Mouse (Mus musculus): ENCODE data around the gene Mex3d. TPM values are rescaled to one million over a fixed set of nuclear protein-coding genes. Genes with fewer than 3 reads are reported as not detected.

The Mex3d gene
- 6.8 TPM for polyA plus RNA-seq (2014; fragmentation: Illumina TruSeq; extraction: RNeasy Lipid Tissue Mini Kit (QIAGEN cat#74804); ENCODE audit: insufficient read depth, low read depth, low replicate concordance)

GRCm38 (mm10) chr10:80387522-80387959 lies at the start of gene Mex3d:
TSS of gene Mex3d (minus strand) at chr10:80387659.

GRCm38 (mm10) chr10:80433513-80434232 lies 46.2 kb upstream of the Mex3d start, which contains the start of gene Tcf3:
TSS of gene Tcf3 (minus strand) at chr10:80433647.

GRCm38 (mm10) chr10:80406684-80407501 lies 19.4 kb upstream of the Mex3d start, which contains the start of gene Uqcr11:
TSS of gene Uqcr11 (minus strand) at chr10:80406830.

GRCm38 (mm10) chr10:80399191-80399972 lies 11.9 kb upstream of the Mex3d start, which contains the start of gene Mbd3:
TSS of gene Mbd3 (minus strand) at chr10:80399550.

GRCm38 (mm10) chr10:80356001-80356682 lies 31.3 kb downstream of the Mex3d start, which contains the start of gene Plk5:
TSS of gene Plk5 (plus strand) at chr10:80356459.

GRCm38 (mm10) chr10:80348244-80348781 lies 39.1 kb downstream of the Mex3d start, which contains the start of gene Adamtsl5:
TSS of gene Adamtsl5 (minus strand) at chr10:80348412.

Other genes with a start within 250 kb of the Mex3d start
- gene Atp5d, start 249.0 kb downstream of the Mex3d start, polyA plus RNA-seq (2014; fragmentation: Illumina TruSeq; extraction: RNeasy Lipid Tissue Mini Kit (QIAGEN cat#74804); ENCODE audit: insufficient read depth, low read depth, low replicate concordance), result 267 TPM
- 6.8 TPM for gene Cbarp, start 246.8 kb downstream of the Mex3d start, polyA plus RNA-seq (2014; fragmentation: Illumina TruSeq; extraction: RNeasy Lipid Tissue Mini Kit (QIAGEN cat#74804); ENCODE audit: insufficient read depth, low read depth, low replicate concordance)
- gene Midn, start 239.4 kb downstream of the Mex3d start, polyA plus RNA-seq (2014; fragmentation: Illumina TruSeq; extraction: RNeasy Lipid Tissue Mini Kit (QIAGEN cat#74804); ENCODE audit: insufficient read depth, low read depth, low replicate concordance), result 24.9 TPM
- gene Cirbp, start 221.7 kb downstream of the Mex3d start, polyA plus RNA-seq (2014; fragmentation: Illumina TruSeq; extraction: RNeasy Lipid Tissue Mini Kit (QIAGEN cat#74804); ENCODE audit: insufficient read depth, low read depth, low replicate concordance), result 84.5 TPM
- gene 1600002K03Rik, start 214.7 kb downstream of the Mex3d start, polyA plus RNA-seq (2014; fragmentation: Illumina TruSeq; extraction: RNeasy Lipid Tissue Mini Kit (QIAGEN cat#74804); ENCODE audit: insufficient read depth, low read depth, low replicate concordance), result 27.6 TPM
- gene Efna2, start 208.2 kb downstream of the Mex3d start, polyA plus RNA-seq (2014; fragmentation: Illumina TruSeq; extraction: RNeasy Lipid Tissue Mini Kit (QIAGEN cat#74804); ENCODE audit: insufficient read depth, low read depth, low replicate concordance), result 1.1 TPM
- gene Mum1, start 161.2 kb downstream of the Mex3d start, polyA plus RNA-seq (2014; fragmentation: Illumina TruSeq; extraction: RNeasy Lipid Tissue Mini Kit (QIAGEN cat#74804); ENCODE audit: insufficient read depth, low read depth, low replicate concordance), result 23.2 TPM
- gene Ndufs7, start 138.5 kb downstream of the Mex3d start, polyA plus RNA-seq (2014; fragmentation: Illumina TruSeq; extraction: RNeasy Lipid Tissue Mini Kit (QIAGEN cat#74804); ENCODE audit: insufficient read depth, low read depth, low replicate concordance), result 159 TPM
- 15.2 TPM for gene Gamt, start 126.6 kb downstream of the Mex3d start, polyA plus RNA-seq (2014; fragmentation: Illumina TruSeq; extraction: RNeasy Lipid Tissue Mini Kit (QIAGEN cat#74804); ENCODE audit: insufficient read depth, low read depth, low replicate concordance)
- 33.6 TPM for gene Dazap1, start 126.2 kb downstream of the Mex3d start, polyA plus RNA-seq (2014; fragmentation: Illumina TruSeq; extraction: RNeasy Lipid Tissue Mini Kit (QIAGEN cat#74804); ENCODE audit: insufficient read depth, low read depth, low replicate concordance)
- 3,529 TPM for gene Rps15, start 95.2 kb downstream of the Mex3d start, polyA plus RNA-seq (2014; fragmentation: Illumina TruSeq; extraction: RNeasy Lipid Tissue Mini Kit (QIAGEN cat#74804); ENCODE audit: insufficient read depth, low read depth, low replicate concordance)
- 0.46 TPM for gene Apc2, start 91.7 kb downstream of the Mex3d start, polyA plus RNA-seq (2014; fragmentation: Illumina TruSeq; extraction: RNeasy Lipid Tissue Mini Kit (QIAGEN cat#74804); ENCODE audit: insufficient read depth, low read depth, low replicate concordance)
- 50.0 TPM for gene 2310011J03Rik, start 67.1 kb downstream of the Mex3d start, polyA plus RNA-seq (2014; fragmentation: Illumina TruSeq; extraction: RNeasy Lipid Tissue Mini Kit (QIAGEN cat#74804); ENCODE audit: insufficient read depth, low read depth, low replicate concordance)
- gene Pcsk4, start 58.2 kb downstream of the Mex3d start, polyA plus RNA-seq (2014; fragmentation: Illumina TruSeq; extraction: RNeasy Lipid Tissue Mini Kit (QIAGEN cat#74804); ENCODE audit: insufficient read depth, low read depth, low replicate concordance), result 2.0 TPM
- gene Reep6, start 57.7 kb downstream of the Mex3d start, polyA plus RNA-seq (2014; fragmentation: Illumina TruSeq; extraction: RNeasy Lipid Tissue Mini Kit (QIAGEN cat#74804); ENCODE audit: insufficient read depth, low read depth, low replicate concordance), result 12.2 TPM
- gene Adamtsl5, start 39.2 kb downstream of the Mex3d start, polyA plus RNA-seq (2014; fragmentation: Illumina TruSeq; extraction: RNeasy Lipid Tissue Mini Kit (QIAGEN cat#74804); ENCODE audit: insufficient read depth, low read depth, low replicate concordance), result 21.3 TPM
- 1.6 TPM for gene Plk5, start 31.2 kb downstream of the Mex3d start, polyA plus RNA-seq (2014; fragmentation: Illumina TruSeq; extraction: RNeasy Lipid Tissue Mini Kit (QIAGEN cat#74804); ENCODE audit: insufficient read depth, low read depth, low replicate concordance)
- 93.3 TPM for gene Mbd3, start 11.9 kb upstream of the Mex3d start, polyA plus RNA-seq (2014; fragmentation: Illumina TruSeq; extraction: RNeasy Lipid Tissue Mini Kit (QIAGEN cat#74804); ENCODE audit: insufficient read depth, low read depth, low replicate concordance)
- 589 TPM for gene Uqcr11, start 19.2 kb upstream of the Mex3d start, polyA plus RNA-seq (2014; fragmentation: Illumina TruSeq; extraction: RNeasy Lipid Tissue Mini Kit (QIAGEN cat#74804); ENCODE audit: insufficient read depth, low read depth, low replicate concordance)
- gene Tcf3, start 46.0 kb upstream of the Mex3d start, polyA plus RNA-seq (2014; fragmentation: Illumina TruSeq; extraction: RNeasy Lipid Tissue Mini Kit (QIAGEN cat#74804); ENCODE audit: insufficient read depth, low read depth, low replicate concordance), result 25.1 TPM
- gene Onecut3, start 107.2 kb upstream of the Mex3d start, polyA plus RNA-seq (2014; fragmentation: Illumina TruSeq; extraction: RNeasy Lipid Tissue Mini Kit (QIAGEN cat#74804); ENCODE audit: insufficient read depth, low read depth, low replicate concordance), result not detected
- gene Atp8b3, start 151.5 kb upstream of the Mex3d start, polyA plus RNA-seq (2014; fragmentation: Illumina TruSeq; extraction: RNeasy Lipid Tissue Mini Kit (QIAGEN cat#74804); ENCODE audit: insufficient read depth, low read depth, low replicate concordance), result not detected
- gene Rexo1, start 173.9 kb upstream of the Mex3d start, polyA plus RNA-seq (2014; fragmentation: Illumina TruSeq; extraction: RNeasy Lipid Tissue Mini Kit (QIAGEN cat#74804); ENCODE audit: insufficient read depth, low read depth, low replicate concordance), result 10.9 TPM
- gene Klf16, start 189.7 kb upstream of the Mex3d start, polyA plus RNA-seq (2014; fragmentation: Illumina TruSeq; extraction: RNeasy Lipid Tissue Mini Kit (QIAGEN cat#74804); ENCODE audit: insufficient read depth, low read depth, low replicate concordance), result 10.0 TPM
- gene Abhd17a, start 202.7 kb upstream of the Mex3d start, polyA plus RNA-seq (2014; fragmentation: Illumina TruSeq; extraction: RNeasy Lipid Tissue Mini Kit (QIAGEN cat#74804); ENCODE audit: insufficient read depth, low read depth, low replicate concordance), result 63.0 TPM
- 39.5 TPM for gene Scamp4, start 215.2 kb upstream of the Mex3d start, polyA plus RNA-seq (2014; fragmentation: Illumina TruSeq; extraction: RNeasy Lipid Tissue Mini Kit (QIAGEN cat#74804); ENCODE audit: insufficient read depth, low read depth, low replicate concordance)
- 1.3 TPM for gene Adat3, start 215.2 kb upstream of the Mex3d start, polyA plus RNA-seq (2014; fragmentation: Illumina TruSeq; extraction: RNeasy Lipid Tissue Mini Kit (QIAGEN cat#74804); ENCODE audit: insufficient read depth, low read depth, low replicate concordance)
- 0.44 TPM for gene Gm49322, start 218.4 kb upstream of the Mex3d start, polyA plus RNA-seq (2014; fragmentation: Illumina TruSeq; extraction: RNeasy Lipid Tissue Mini Kit (QIAGEN cat#74804); ENCODE audit: insufficient read depth, low read depth, low replicate concordance)
- gene Csnk1g2, start 235.2 kb upstream of the Mex3d start, polyA plus RNA-seq (2014; fragmentation: Illumina TruSeq; extraction: RNeasy Lipid Tissue Mini Kit (QIAGEN cat#74804); ENCODE audit: insufficient read depth, low read depth, low replicate concordance), result 98.5 TPM

Measured in lung, adult 10 weeks (tissue).